Mouse (Mus musculus) gastrocnemius, postnatal 25 days (tissue): Measurements from ENCODE around the gene Ugt1a10. TPM values are rescaled to one million over a fixed set of nuclear protein-coding genes. Genes with fewer than 3 reads are reported as not detected.
A peak's percentile ranks its signal among the peaks of the same experiment; 100 is the strongest.
"Not testable (repeated sequence)": the region's sequence is repeated elsewhere in the genome, so short reads cannot be mapped to it uniquely, and the experiment has no call there.

ENCODE experiments used
- DNase-seq: peaks from one replicate; pipeline ENCODE4 v3.0.0; 2022
- total RNA-seq, 2 experiments: library from RNA; stranded (reverse); gene quantifications; 1 replicate in 1 of 2; 2 replicates in 1 of 2; pipeline ENCODE4 v1.2.3; 2021

The Ugt1a10 gene
- total RNA-seq, 2 experiments from 2014 or later = not detected

- not testable (repeated sequence) for DNase-seq
These were observed 85.3 kb downstream of the Ugt1a10 start for GRCm38 (mm10) chr1:88140492-88140891.

- DNase-seq = not testable (repeated sequence)
These were observed 88.9 kb downstream of the Ugt1a10 start for GRCm38 (mm10) chr1:88143966-88144675.

- DNase-seq = not testable (repeated sequence)
These were observed 90.1 kb downstream of the Ugt1a10 start for GRCm38 (mm10) chr1:88145278-88145677.

- not testable (repeated sequence) for DNase-seq
These were observed 94.9 kb downstream of the Ugt1a10 start for GRCm38 (mm10) chr1:88150133-88150532.

GRCm38 (mm10) chr1:88158430-88158829 is 103.2 kb downstream of the Ugt1a10 start:
- no peak for DNase-seq

GRCm38 (mm10) chr1:88165711-88166110 is 110.5 kb downstream of the Ugt1a10 start, which contains the start of gene Ugt1a5:
Ugt1a5 (plus strand) TSS chr1:88166012.
- no peak for DNase-seq

- not testable (repeated sequence) for DNase-seq
These were observed 117.0 kb downstream of the Ugt1a10 start for GRCm38 (mm10) chr1:88172190-88172589.

- DNase-seq = no peak
These were observed 124.5 kb downstream of the Ugt1a10 start for GRCm38 (mm10) chr1:88179657-88180056.

GRCm38 (mm10) chr1:88186325-88186935 is 131.2 kb downstream of the Ugt1a10 start:
- DNase-seq = no peak

- DNase-seq = no peak
These were observed 136.9 kb downstream of the Ugt1a10 start for GRCm38 (mm10) chr1:88192136-88192535.

- DNase-seq = no peak
These were observed 140.5 kb downstream of the Ugt1a10 start for GRCm38 (mm10) chr1:88195687-88196086.

GRCm38 (mm10) chr1:88197443-88197842 is 142.3 kb downstream of the Ugt1a10 start:
- DNase-seq = no peak

GRCm38 (mm10) chr1:88199996-88200395 is 144.8 kb downstream of the Ugt1a10 start:
- DNase-seq = no peak

GRCm38 (mm10) chr1:88200456-88200855 is 145.3 kb downstream of the Ugt1a10 start, which contains the start of gene Ugt1a2:
Ugt1a2 (plus strand) TSS chr1:88200601.
- DNase-seq = no peak

GRCm38 (mm10) chr1:88205294-88205922 is 150.2 kb downstream of the Ugt1a10 start, which contains the start of gene Dnajb3:
Dnajb3 (minus strand) TSS chr1:88205782.
- DNase-seq = peak; percentile 71

GRCm38 (mm10) chr1:88206843-88207479 is 151.8 kb downstream of the Ugt1a10 start:
- no peak for DNase-seq

- no peak for DNase-seq
These were observed 156.6 kb downstream of the Ugt1a10 start, which contains the start of gene Ugt1a1 for GRCm38 (mm10) chr1:88211812-88212211. Ugt1a1 (plus strand) TSS chr1:88211959.

GRCm38 (mm10) chr1:88212341-88213045 is 157.3 kb downstream of the Ugt1a10 start:
- DNase-seq = no peak

- no peak for DNase-seq
These were observed 157.9 kb downstream of the Ugt1a10 start for GRCm38 (mm10) chr1:88213061-88213460.

GRCm38 (mm10) chr1:88213766-88214461 is 158.7 kb downstream of the Ugt1a10 start:
- peak; percentile 9 for DNase-seq

GRCm38 (mm10) chr1:88214462-88214952 is 159.3 kb downstream of the Ugt1a10 start:
- DNase-seq = no peak
